8 mouse cellular contexts compared by ENCODE assay signal in the genomic region with DNA sequence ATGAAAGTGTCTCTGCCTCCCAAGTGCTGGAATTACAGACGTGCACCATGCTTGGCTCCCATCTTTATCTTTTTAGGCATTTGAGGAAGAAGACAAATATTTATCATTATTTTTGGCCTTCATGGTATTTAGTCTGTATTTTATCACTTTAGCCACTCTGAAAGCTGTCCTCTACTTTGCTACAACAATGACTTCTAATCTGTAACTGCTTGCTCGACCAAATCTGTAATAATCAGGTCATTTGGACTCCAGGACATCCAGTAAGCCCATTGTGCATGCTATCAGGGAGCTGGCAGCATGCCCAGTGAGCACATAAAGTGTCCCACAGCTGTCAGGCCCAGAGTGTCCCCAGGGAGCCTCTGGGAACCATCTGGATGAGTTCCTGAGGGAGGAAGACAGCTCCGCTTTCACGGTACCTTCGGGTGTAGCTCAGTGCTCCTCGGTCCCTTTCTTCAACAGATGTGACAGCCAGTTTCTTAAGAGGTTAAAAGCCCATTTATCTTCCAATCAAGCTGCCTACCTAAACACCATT.
DNase-seq lines count a peak whose midpoint lies in the region; ATAC-seq lines count a peak whose summit lies in the region.
"Had no signal": no experiment of that assay in that cellular context is flagged by ENCODE, and none has a peak within 500 bp of the region (broad histone marks: within the 10 kb centered on the region; RNA-seq: fewer than 3 reads in every experiment).

No protein-coding gene starts in this region.

- no peaks in the 10 kb centered on the region for H3K36me3 ChIP-seq in liver, embryonic 16.5 days (ENCODE audit: control insufficient read depth, insufficient read depth)
- H3K36me3 ChIP-seq: hindbrain, embryonic 15.5 days had no signal

- 65% methylated on average over 6 of the region's 6 CpGs for WGBS in liver, embryonic 16.5 days (ENCODE audit: insufficient replicate concordance)

- peaks cover 7% of the 10 kb centered on the region for H3K4me1 ChIP-seq in liver, embryonic 16.5 days (ENCODE audit: control insufficient read depth, low read depth, low read length)

- no peak overlapping the region for H3K4me3 ChIP-seq in liver, embryonic 16.5 days (ENCODE audit: low read depth, low read length)
- H3K4me3 ChIP-seq: hindbrain, embryonic 15.5 days had no signal

- no peak overlapping the region for H3K27ac ChIP-seq in liver, embryonic 16.5 days (ENCODE audit: low read length)

- peak; percentile 51 to 58 for DNase-seq in right cerebral cortex, postnatal 10 days (ENCODE audit: low spot score in 2 of 2)
- DNase-seq in right cerebral cortex, adult 2 months (ENCODE audit: low spot score in 2 of 2), result no peak
- DNase-seq in cerebellum, postnatal 25 days, result peak; percentile 57 to 72
- peak; percentile 83 to 84 for DNase-seq in heart, postnatal 14 days
- DNase-seq in urinary bladder, postnatal 25 days (ENCODE audit: low spot score), result no peak

- H3K27me3 ChIP-seq in liver, embryonic 16.5 days (ENCODE audit: control insufficient read depth, insufficient read depth, low read depth, low read length), result no peaks in the 10 kb centered on the region
- H3K27me3 ChIP-seq: hindbrain, embryonic 15.5 days had no signal

- intact Hi-C loops in heart, postnatal 14 days (cut with DNase I), result no loop called here

- H3K9me3 ChIP-seq in liver, embryonic 16.5 days (replicated peaks; ENCODE audit: control insufficient read depth, low read length), result no peaks in the 10 kb centered on the region
- H3K9me3 ChIP-seq: hindbrain, embryonic 15.5 days had no signal

- H3K4me2 ChIP-seq in liver, embryonic 16.5 days (ENCODE audit: low read depth, low read length), result no peak overlapping the region
- H3K4me2 ChIP-seq: hindbrain, embryonic 15.5 days had no signal

- ATAC-seq in liver, embryonic 16.5 days (ENCODE audit: low read depth), result peak; percentile 56; the same call in 1 of the 2 replicates
- no peak for ATAC-seq in monocyte, adult 5-6 weeks (replicated peaks; ENCODE audit: insufficient number of reproducible peaks, low FRiP score, low TSS enrichment, poor library complexity, severe bottlenecking)

- no peak overlapping the region for H3K9ac ChIP-seq in liver, embryonic 16.5 days (ENCODE audit: low read depth, low read length)
- H3K9ac ChIP-seq: hindbrain, embryonic 15.5 days had no signal

Comparison
In these comparisons a context has a peak if more than half of its experiments do, and no peak if none do; other contexts are left out.
1. DNase-seq: peak in right cerebral cortex, postnatal 10 days (2 of 2), cerebellum, postnatal 25 days (2 of 2) and heart, postnatal 14 days (2 of 2); none in right cerebral cortex, adult 2 months (0 of 2) and urinary bladder, postnatal 25 days (single experiment).